24 mouse cellular contexts compared by ENCODE assay signal in genomic region chr3:62464276-62464675, GRCm38 (mm10). TPM values are rescaled to one million over a fixed set of nuclear protein-coding genes. Genes with fewer than 3 reads are reported as not detected.
DNase-seq lines count a peak whose midpoint lies in the region; ATAC-seq and TF ChIP-seq lines count a peak whose summit lies in the region.
"Had no signal": no experiment of that assay in that cellular context is flagged by ENCODE, and none has a peak within 500 bp of the region (broad histone marks: within the 10 kb centered on the region; RNA-seq: fewer than 3 reads in every experiment).

No protein-coding gene starts in this region.

- H3K79me2 ChIP-seq in MEL (ENCODE audit: control insufficient read depth, insufficient read depth, low read length, poor library complexity) = no peaks in the 10 kb centered on the region

- no peaks in the 10 kb centered on the region for H3K27me3 ChIP-seq in MEL (ENCODE audit: control insufficient read depth in 1 of 2, insufficient read depth in 2 of 2, low read length in 2 of 2)
- H3K27me3 ChIP-seq in intestine, embryonic 16.5 days (replicated peaks; ENCODE audit: control insufficient read depth, insufficient read depth, low read length) = no peaks in the 10 kb centered on the region
- H3K27me3 ChIP-seq in small intestine, adult 2 months (ENCODE audit: control insufficient read depth, insufficient read depth, low read length) = no peaks in the 10 kb centered on the region
- no peaks in the 10 kb centered on the region for H3K27me3 ChIP-seq in forebrain, postnatal 0 days (ENCODE audit: insufficient read depth, low read length)
- H3K27me3 ChIP-seq in hindbrain, embryonic 13.5 days = no peaks in the 10 kb centered on the region
- H3K27me3 ChIP-seq: embryonic facial prominence, embryonic 12.5 days; forebrain, embryonic 15.5 days; hindbrain, embryonic 12.5 days; Patski had no signal

- no peak for TF ChIP-seq CTCF in MEL (IDR thresholded peaks at IDR 0.05 in 2 of 3, conservative IDR thresholded peaks at IDR 0.05 in 1 of 3; ENCODE audit: control insufficient read depth in 1 of 3, insufficient read depth in 1 of 3, low read depth in 2 of 3, low read length in 3 of 3, poor library complexity in 1 of 3, severe bottlenecking in 1 of 3)
- no peak for TF ChIP-seq CTCF in small intestine, adult 2 months (IDR thresholded peaks at IDR 0.05; ENCODE audit: extremely low read depth, insufficient read length, insufficient replicate concordance, low read depth, low read length)
- TF ChIP-seq CTCF in forebrain, postnatal 0 days (IDR thresholded peaks at IDR 0.05; ENCODE audit: low read depth) = no peak

- H3K36me3 ChIP-seq in MEL (ENCODE audit: control insufficient read depth in 1 of 2, insufficient read depth in 2 of 2, low read length in 2 of 2) = peaks cover 12 to 13% of the 10 kb centered on the region in 2 experiments
- H3K36me3 ChIP-seq in intestine, embryonic 16.5 days (ENCODE audit: control insufficient read depth, insufficient read depth, low read length) = peaks cover 12% of the 10 kb centered on the region
- H3K36me3 ChIP-seq in small intestine, adult 2 months (ENCODE audit: control insufficient read depth, insufficient read depth, low read length) = peaks cover 40% of the 10 kb centered on the region
- peaks cover 55% of the 10 kb centered on the region for H3K36me3 ChIP-seq in forebrain, postnatal 0 days (ENCODE audit: insufficient read depth)
- H3K36me3 ChIP-seq in hindbrain, embryonic 13.5 days = peaks cover 80% of the 10 kb centered on the region

- no peak for TF ChIP-seq POLR2A in MEL (IDR thresholded peaks at IDR 0.05; ENCODE audit: control insufficient read depth in 1 of 2, insufficient read depth in 1 of 2, low read depth in 1 of 2, low read length in 2 of 2, poor library complexity in 1 of 2)
- no peak for TF ChIP-seq POLR2A in small intestine, adult 2 months (IDR thresholded peaks at IDR 0.05; ENCODE audit: low read depth, low read length)

- 78% methylated on average over 3 of the region's 3 CpGs for WGBS in intestine, embryonic 16.5 days
- WGBS in small intestine, adult 2 months = 45% methylated on average over 3 of the region's 3 CpGs
- WGBS in forebrain, postnatal 0 days = 90% methylated on average over 3 of the region's 3 CpGs
- WGBS in hindbrain, embryonic 13.5 days = 93% methylated on average over 3 of the region's 3 CpGs

- peaks cover 4 to 5% of the 10 kb centered on the region in 2 experiments for H3K4me1 ChIP-seq in MEL (ENCODE audit: control insufficient read depth in 1 of 2, insufficient read depth in 2 of 2, low read length in 2 of 2)
- no peaks in the 10 kb centered on the region for H3K4me1 ChIP-seq in intestine, embryonic 16.5 days (ENCODE audit: control insufficient read depth, insufficient read depth, low read length)
- H3K4me1 ChIP-seq in small intestine, adult 2 months (ENCODE audit: control insufficient read depth, insufficient read depth, insufficient read length, low read length) = peaks cover 6% of the 10 kb centered on the region; the same call in 1 of the 2 replicates
- no peaks in the 10 kb centered on the region for H3K4me1 ChIP-seq in forebrain, postnatal 0 days (ENCODE audit: insufficient read depth)
- no peaks in the 10 kb centered on the region for H3K4me1 ChIP-seq in hindbrain, embryonic 13.5 days (replicated peaks)
- H3K4me1 ChIP-seq: embryonic facial prominence, embryonic 12.5 days; forebrain, embryonic 15.5 days; heart, embryonic 10.5 days; hindbrain, embryonic 12.5 days had no signal

- peak; percentile 72 for ATAC-seq in intestine, embryonic 16.5 days
- ATAC-seq in forebrain, postnatal 0 days = no peak
- no peak for ATAC-seq in hindbrain, embryonic 13.5 days (ENCODE audit: low FRiP score)
- ATAC-seq: activated CD4-positive, CD25-positive, alpha-beta regulatory T cell, adult 4 months; CD4-positive, CD25-positive, alpha-beta regulatory T cell, adult 4 months; forebrain, embryonic 15.5 days; hindbrain, postnatal 0 days; Patski had no signal

- H3K4me2 ChIP-seq in intestine, embryonic 16.5 days (ENCODE audit: low read depth, low read length) = no peak overlapping the region
- no peak overlapping the region for H3K4me2 ChIP-seq in forebrain, postnatal 0 days (ENCODE audit: low read depth)
- no peak overlapping the region for H3K4me2 ChIP-seq in hindbrain, embryonic 13.5 days
- H3K4me2 ChIP-seq: embryonic facial prominence, embryonic 12.5 days; forebrain, embryonic 15.5 days; hindbrain, embryonic 12.5 days had no signal

- peak; percentile 14 for DNase-seq in 416B (ENCODE audit: low read depth)
- peak; percentile 23 for DNase-seq in MEL (ENCODE audit: low read depth, low spot score)
- no peak for DNase-seq in left cerebral cortex, postnatal 25 days (ENCODE audit: low spot score in 2 of 2)
- DNase-seq in forebrain, postnatal 0 days = no peak
- DNase-seq: adrenal gland, postnatal 14 days; B cell, adult 2 months; cerebellum, adult 2 months; cerebellum, postnatal 10 days; gastrocnemius, postnatal 10 days; heart, adult 18-20 months; heart, postnatal 10 days; heart, postnatal 4 days had no signal

- no peak overlapping the region for H3K4me3 ChIP-seq in MEL (ENCODE audit: control insufficient read depth in 1 of 2, insufficient read depth in 1 of 2, low read depth in 2 of 2, low read length in 2 of 2)
- no peak overlapping the region for H3K4me3 ChIP-seq in intestine, embryonic 16.5 days (ENCODE audit: low read length)
- H3K4me3 ChIP-seq in small intestine, adult 2 months (ENCODE audit: low read depth, low read length) = no peak overlapping the region
- H3K4me3 ChIP-seq in forebrain, postnatal 0 days (ENCODE audit: low read depth, low read length) = no peak overlapping the region
- no peak overlapping the region for H3K4me3 ChIP-seq in hindbrain, embryonic 13.5 days
- H3K4me3 ChIP-seq: embryonic facial prominence, embryonic 12.5 days; forebrain, embryonic 15.5 days; heart, embryonic 10.5 days; hindbrain, embryonic 12.5 days had no signal

- TF ChIP-seq EP300 in MEL (IDR thresholded peaks at IDR 0.05; ENCODE audit: low read depth in 1 of 2, low read length in 2 of 2) = peak; percentile 71 to 73

- TF ChIP-seq RAD21 in MEL (IDR thresholded peaks at IDR 0.05; ENCODE audit: low read depth, low read length) = no peak

- no peaks in the 10 kb centered on the region for H3K9me3 ChIP-seq in MEL (replicated peaks; ENCODE audit: insufficient read depth, low read length)
- no peaks in the 10 kb centered on the region for H3K9me3 ChIP-seq in intestine, embryonic 16.5 days (ENCODE audit: control insufficient read depth, low read length)
- H3K9me3 ChIP-seq in forebrain, postnatal 0 days (ENCODE audit: low read length) = no peaks in the 10 kb centered on the region
- H3K9me3 ChIP-seq in hindbrain, embryonic 13.5 days = no peaks in the 10 kb centered on the region
- H3K9me3 ChIP-seq: embryonic facial prominence, embryonic 12.5 days; forebrain, embryonic 15.5 days; G1E; heart, embryonic 10.5 days; hindbrain, embryonic 12.5 days had no signal

- no peak overlapping the region for H3K27ac ChIP-seq in MEL (ENCODE audit: control insufficient read depth, low read depth, low read length)
- no peak overlapping the region for H3K27ac ChIP-seq in intestine, embryonic 16.5 days (ENCODE audit: low read length)
- H3K27ac ChIP-seq in small intestine, adult 2 months (ENCODE audit: insufficient read depth, low read depth, low read length) = peak overlapping the region; percentile 53; the same call in 1 of the 2 replicates
- H3K27ac ChIP-seq in forebrain, postnatal 0 days (ENCODE audit: low read depth, low read length) = no peak overlapping the region
- no peak overlapping the region for H3K27ac ChIP-seq in hindbrain, embryonic 13.5 days
- H3K27ac ChIP-seq: embryonic facial prominence, embryonic 12.5 days; forebrain, embryonic 15.5 days; heart, embryonic 10.5 days; hindbrain, embryonic 12.5 days; hindbrain, postnatal 0 days had no signal

- no peak overlapping the region for H3K9ac ChIP-seq in MEL (ENCODE audit: control insufficient read depth, low read depth, low read length, poor library complexity, severe bottlenecking)
- H3K9ac ChIP-seq in intestine, embryonic 16.5 days (ENCODE audit: low read depth, low read length) = no peak overlapping the region
- no peak overlapping the region for H3K9ac ChIP-seq in forebrain, postnatal 0 days
- H3K9ac ChIP-seq in hindbrain, embryonic 13.5 days = no peak overlapping the region
- H3K9ac ChIP-seq: embryonic facial prominence, embryonic 12.5 days; forebrain, embryonic 15.5 days; hindbrain, embryonic 12.5 days had no signal

- intact Hi-C loops in left cerebral cortex, postnatal 25 days (cut with DNase I) = loop anchor here (5.0 kb wide), 1 partner anchor 33 kb away; no protein-coding TSS in a partner anchor

TF ChIP-seq in MEL, 35 proteins besides CTCF, POLR2A, EP300 and RAD21 (continues in another document):
- TF ChIP-seq BHLHE40 (IDR thresholded peaks at IDR 0.05; ENCODE audit: borderline replicate concordance, low read depth, low read length) (no peak), MAZ (IDR thresholded peaks at IDR 0.05; ENCODE audit: low read depth, low read length) (no peak), MAFK (IDR thresholded peaks at IDR 0.05; ENCODE audit: borderline replicate concordance, low read depth, low read length) (no peak), TCF12 (IDR thresholded peaks at IDR 0.05; ENCODE audit: low read depth, low read length) (peak; percentile 88), USF1 (IDR thresholded peaks at IDR 0.05; ENCODE audit: low read depth, low read length) (no peak), ETS1 (IDR thresholded peaks at IDR 0.05; ENCODE audit: low read depth, low read length) (0 out of 2 replicates have a peak, but pooled peaks have one; percentile 26), MXI1 (IDR thresholded peaks at IDR 0.05; ENCODE audit: low read depth, low read length) (no peak), ELF1 (IDR thresholded peaks at IDR 0.05; ENCODE audit: low read depth, low read length) (no peak), TBP (IDR thresholded peaks at IDR 0.05; ENCODE audit: low read depth, low read length) (no peak), JUND (IDR thresholded peaks at IDR 0.05; ENCODE audit: low read depth, low read length) (no peak), POLR2AphosphoS2 (IDR thresholded peaks at IDR 0.05; ENCODE audit: low read length) (no peak), SMC3 (IDR thresholded peaks at IDR 0.05; ENCODE audit: low read depth, low read length) (no peak), SIN3A (IDR thresholded peaks at IDR 0.05; ENCODE audit: low read length) (no peak)

RNA-seq across cellular contexts. Expression of gene Dhx36, which starts 42.5 kb away (rescaled TPM):
- 26.4 and 26.7 TPM in 2 replicates for total RNA-seq in MEL (2012; rRNA removed)
- polyA plus RNA-seq in MEL (2012; ENCODE audit: insufficient read depth in 1 of 2, insufficient read length in 2 of 2, low read depth in 1 of 2, low replicate concordance in 2 of 2, missing spikeins in 1 of 2) = 10 to 100 TPM in 1 of 2 experiments, not detected in 1; 17.7 TPM
- polyA plus RNA-seq in intestine, embryonic 16.5 days (2015; fragmentation: Nextera tagmentation; extraction: Ambion mirVana) = 8.2 and 10.4 TPM in 2 replicates
- 0.58 and 2.2 TPM in 2 replicates for polyA plus RNA-seq in small intestine, adult 2 months (2012; rRNA removed)
- total RNA-seq in left cerebral cortex, postnatal 25 days (2021) = 10 to 100 TPM; 55.9 to 57.7 TPM
- 81.0 and 90.5 TPM in 2 replicates for total RNA-seq in forebrain, postnatal 0 days (2014; rRNA removed)
- polyA plus RNA-seq in forebrain, postnatal 0 days (2015; fragmentation: Nextera tagmentation; extraction: Ambion mirVana) = 24.3 and 29.0 TPM in 2 replicates
- polyA plus RNA-seq in hindbrain, embryonic 13.5 days (2015; fragmentation: Nextera tagmentation; extraction: Ambion mirVana) = 46.7 and 48.1 TPM in 2 replicates

Comparison
In these comparisons a context has a peak if more than half of its experiments do, and no peak if none do; other contexts are left out.
1. DNase-seq: peak in 416B (single experiment) and MEL (single experiment); none in left cerebral cortex, postnatal 25 days (0 of 2) and forebrain, postnatal 0 days (single experiment).